Mouse (Mus musculus) hindbrain, embryonic 16.5 days (tissue): ENCODE data around the gene 2300003K06Rik. TPM values are rescaled to one million over a fixed set of nuclear protein-coding genes. Genes with fewer than 3 reads are reported as not detected.
"Not testable (repeated sequence)": the region's sequence is repeated elsewhere in the genome, so short reads cannot be mapped to it uniquely, and the experiment has no call there.

Experiments
- ATAC-seq: fragments of 200-750 bp; cut with Nextera tagmentation; 2 replicates; pipeline ENCODE4 v1.8.0; 2017; ENCODE audit warnings: moderate TSS enrichment, moderate library complexity
- H3K27ac ChIP-seq: fragments of 300-500 bp; sonication (generic); 2 replicates; pipeline ENCODE4 v1.5.1; 2014; ENCODE audit warnings: low read depth, mild to moderate bottlenecking, control low read depth, low read length, moderate library complexity
- H3K27me3 ChIP-seq: fragments of 300-500 bp; sonication (generic); replicated peaks from 2 replicates; pipeline ENCODE4 v1.6.1; 2014; ENCODE audit warnings: low read length; ENCODE audit not compliant: control insufficient read depth, insufficient read depth
- H3K36me3 ChIP-seq: fragments of 300-500 bp; sonication (generic); 2 replicates; pipeline ENCODE4 v1.6.1; 2014; ENCODE audit warnings: mild to moderate bottlenecking, low read length, moderate library complexity, mixed read lengths; ENCODE audit not compliant: control insufficient read depth, insufficient read depth
- H3K4me1 ChIP-seq: fragments of 300-500 bp; sonication (generic); 2 replicates; pipeline ENCODE4 v1.6.1; 2014; ENCODE audit warnings: low read depth, low read length; ENCODE audit not compliant: control insufficient read depth, insufficient read depth
- H3K4me2 ChIP-seq: fragments of 300-500 bp; sonication (generic); 2 replicates; pipeline ENCODE4 v1.6.1; 2014; ENCODE audit warnings: mild to moderate bottlenecking, low read length, control low read depth, moderate library complexity
- H3K4me3 ChIP-seq: fragments of 300-500 bp; sonication (generic); 2 replicates; pipeline ENCODE4 v1.5.1; 2014; ENCODE audit warnings: mild to moderate bottlenecking, low read length, control low read depth, moderate library complexity
- H3K9ac ChIP-seq: fragments of 300-500 bp; sonication (generic); 2 replicates; pipeline ENCODE4 v1.6.1; 2014; ENCODE audit warnings: low read depth, mild to moderate bottlenecking, control low read depth, low read length, moderate library complexity
- H3K9me3 ChIP-seq: fragments of 300-500 bp; sonication (generic); 2 replicates; pipeline ENCODE4 v1.6.1; 2014; ENCODE audit warnings: mild to moderate bottlenecking, low read length, moderate library complexity; ENCODE audit not compliant: control insufficient read depth
- WGBS: fragments of 180-500 bp; shearing (Covaris S2); extraction: QIAGEN DNeasy Blood & Tissue Kit; methylation state at CpG from one replicate; pipeline ENCODE4 v1.1.7; 2014; 5-methylcytosine and 5-hydroxymethylcytosine counted together
- polyA plus RNA-seq: library from polyadenylated mRNA; unstranded; fragments of >200 nt; fragmentation: Nextera tagmentation; extraction: Ambion mirVana; gene quantifications from 2 replicates; pipeline ENCODE4 v1.2.1, GENCODE M21; 2015

The 2300003K06Rik gene
- polyA plus RNA-seq, 1 experiment from 2014 or later = not detected

- 71% methylated on average over 1 of the region's 1 CpGs for WGBS
- ATAC-seq = no peak
- Histone ChIP-seq H3K4me3 (no peak overlapping the region), H3K9ac (no peak overlapping the region), H3K4me1 (no peaks in the 10 kb centered on the region), H3K36me3 (no peaks in the 10 kb centered on the region), H3K9me3 (no peaks in the 10 kb centered on the region), H3K4me2 (no peak overlapping the region), H3K27me3 (no peaks in the 10 kb centered on the region), H3K27ac (no peak overlapping the region)
Measured at GRCm38 (mm10) chr11:99842185-99842584, 4.3 kb upstream of the 2300003K06Rik start.

DNA sequence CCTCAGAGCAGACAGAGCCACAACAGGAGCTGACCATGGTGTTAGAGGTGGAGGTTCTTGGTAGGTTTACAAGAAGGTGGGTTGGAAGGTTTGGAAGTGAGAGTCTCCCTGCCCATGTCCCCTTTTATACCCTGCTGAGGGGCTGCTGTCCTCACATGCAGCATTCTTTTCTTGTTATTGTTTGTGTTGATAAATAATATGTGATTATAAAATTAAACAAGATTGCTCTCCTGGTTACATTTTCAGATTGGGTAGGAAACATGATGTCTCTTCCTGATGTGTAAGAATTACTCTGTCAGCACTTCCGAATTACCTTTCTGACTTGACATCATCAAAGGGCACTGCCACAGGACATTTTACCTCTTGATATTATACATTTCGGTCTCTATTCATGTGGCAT, 22.3 kb downstream of the 2300003K06Rik start, which contains the start of gene Gm11564:
Gm11564 (minus strand) TSS at position 101 of the 400 bp plus-strand sequence.
- WGBS = 90% methylated on average over 2 of the region's 2 CpGs
- not testable (repeated sequence) for H3K36me3 ChIP-seq, H3K27ac ChIP-seq, H3K27me3 ChIP-seq, H3K4me2 ChIP-seq, ATAC-seq, H3K9me3 ChIP-seq, H3K4me3 ChIP-seq, H3K4me1 ChIP-seq, H3K9ac ChIP-seq

- H3K4me1 ChIP-seq, H3K27me3 ChIP-seq, H3K9ac ChIP-seq, H3K27ac ChIP-seq, H3K9me3 ChIP-seq, H3K4me3 ChIP-seq, ATAC-seq, H3K4me2 ChIP-seq, H3K36me3 ChIP-seq: not testable (repeated sequence)
Measured at GRCm38 (mm10) chr11:99809792-99810191, 28.1 kb downstream of the 2300003K06Rik start, which contains the start of gene Krtap4-13. Gene Krtap4-13, minus strand, starts transcription at chr11:99809892.

- not testable (repeated sequence) for H3K9ac ChIP-seq, H3K4me2 ChIP-seq, H3K9me3 ChIP-seq, H3K27ac ChIP-seq, H3K27me3 ChIP-seq, H3K4me3 ChIP-seq, H3K36me3 ChIP-seq, H3K4me1 ChIP-seq, ATAC-seq
- no CpG with 5 or more reads among the region's 1 CpGs for WGBS
Measured at GRCm38 (mm10) chr11:99804346-99804745, 33.5 kb downstream of the 2300003K06Rik start, which contains the start of gene Gm11554. Gene Gm11554, minus strand, starts transcription at chr11:99804446.

DNA sequence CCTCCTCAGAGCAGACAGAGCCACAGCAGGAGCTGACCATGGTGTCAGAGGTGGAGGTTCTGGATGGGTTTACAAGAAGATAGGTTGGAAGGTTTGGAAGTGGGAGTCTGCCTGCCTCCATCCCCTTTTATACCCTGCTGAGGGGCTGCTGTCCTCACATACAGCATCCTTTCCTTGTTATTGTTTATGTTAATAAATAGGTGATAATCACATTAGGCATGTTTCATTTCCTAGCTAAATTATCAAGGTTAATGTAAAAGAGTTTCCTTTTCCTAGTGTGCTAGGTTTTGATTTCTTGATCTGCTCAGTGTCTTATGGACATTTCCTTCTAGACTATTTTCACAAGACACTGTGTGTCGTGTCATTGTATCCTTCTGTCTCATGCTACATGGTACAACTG, 39.0 kb downstream of the 2300003K06Rik start, which contains the start of gene Gm11569:
Gm11569 (minus strand) TSS at position 101 of the 400 bp plus-strand sequence.
- not testable (repeated sequence) for H3K4me2 ChIP-seq, ATAC-seq, H3K9me3 ChIP-seq, H3K4me3 ChIP-seq, H3K36me3 ChIP-seq, H3K9ac ChIP-seq, H3K27ac ChIP-seq, H3K27me3 ChIP-seq, H3K4me1 ChIP-seq
- no CpG with 5 or more reads among the region's 1 CpGs for WGBS

GRCm38 (mm10) chr11:99793367-99793766, 44.5 kb downstream of the 2300003K06Rik start, which contains the start of gene Gm11596:
Gene Gm11596, minus strand, starts transcription at chr11:99793467.
- H3K9ac ChIP-seq = no peak within 1 kb of the TSS
- no peak within 1 kb of the TSS for H3K4me2 ChIP-seq
- WGBS = 76% methylated on average over 2 of the region's 2 CpGs
- no peaks in the 10 kb centered on the region for H3K36me3 ChIP-seq
- ATAC-seq = no peak
- no peaks in the 10 kb centered on the region for H3K9me3 ChIP-seq
- H3K27ac ChIP-seq = no peak within 1 kb of the TSS
- H3K27me3 ChIP-seq = no peaks in the 10 kb centered on the region
- no peak within 1 kb of the TSS for H3K4me3 ChIP-seq
- H3K4me1 ChIP-seq = no peaks in the 10 kb centered on the region

Other genes with a start within 250 kb of the 2300003K06Rik start
- not detected in 2 replicates for gene Krtap1-3, start 246.7 kb downstream of the 2300003K06Rik start, polyA plus RNA-seq
- not detected in 2 replicates for gene Krtap9-3, start 240.0 kb downstream of the 2300003K06Rik start, polyA plus RNA-seq
- gene Gm11938, start 234.8 kb downstream of the 2300003K06Rik start, polyA plus RNA-seq = not detected in 2 replicates
- not detected in 2 replicates for gene Gm11937, start 227.9 kb downstream of the 2300003K06Rik start, polyA plus RNA-seq
- gene Krtap2-4, start 223.2 kb downstream of the 2300003K06Rik start, polyA plus RNA-seq = not detected in 2 replicates
- gene Gm11562, start 217.6 kb downstream of the 2300003K06Rik start, polyA plus RNA-seq = not detected in 2 replicates
- not detected in 2 replicates for gene Krtap4-1, start 209.8 kb downstream of the 2300003K06Rik start, polyA plus RNA-seq
- not detected in 2 replicates for gene Krtap4-2, start 203.0 kb downstream of the 2300003K06Rik start, polyA plus RNA-seq
- not detected in 2 replicates for gene Krtap4-7, start 194.0 kb downstream of the 2300003K06Rik start, polyA plus RNA-seq
- not detected in 2 replicates for gene Gm11555, start 187.8 kb downstream of the 2300003K06Rik start, polyA plus RNA-seq
- not detected in 2 replicates for gene Gm11563, start 179.1 kb downstream of the 2300003K06Rik start, polyA plus RNA-seq
- not detected in 2 replicates for gene Krtap4-6, start 172.1 kb downstream of the 2300003K06Rik start, polyA plus RNA-seq
- gene Gm14190, start 147.3 kb downstream of the 2300003K06Rik start, polyA plus RNA-seq = not detected in 2 replicates
- gene Gm14180, start 103.8 kb downstream of the 2300003K06Rik start, polyA plus RNA-seq = not detected in 2 replicates
- not detected in 2 replicates for gene Gm11595, start 65.2 kb downstream of the 2300003K06Rik start, polyA plus RNA-seq
- not detected in 2 replicates for gene Krtap4-8, start 57.4 kb downstream of the 2300003K06Rik start, polyA plus RNA-seq
- gene Krtap4-9, start 52.9 kb downstream of the 2300003K06Rik start, polyA plus RNA-seq = not detected in 2 replicates
- not detected in 2 replicates for gene Gm11596, start 44.6 kb downstream of the 2300003K06Rik start, polyA plus RNA-seq
- gene Gm11569, start 39.1 kb downstream of the 2300003K06Rik start, polyA plus RNA-seq = not detected in 2 replicates
- not detected in 2 replicates for gene Gm11554, start 33.6 kb downstream of the 2300003K06Rik start, polyA plus RNA-seq
- not detected in 2 replicates for gene Krtap4-13, start 28.2 kb downstream of the 2300003K06Rik start, polyA plus RNA-seq
- gene Gm11564, start 22.4 kb downstream of the 2300003K06Rik start, polyA plus RNA-seq = not detected in 2 replicates
- gene Krtap4-16, start 13.5 kb upstream of the 2300003K06Rik start, polyA plus RNA-seq = not detected in 2 replicates
- not detected in 2 replicates for gene Gm11568, start 19.9 kb upstream of the 2300003K06Rik start, polyA plus RNA-seq
- gene Gm11559, start 26.4 kb upstream of the 2300003K06Rik start, polyA plus RNA-seq = not detected in 2 replicates
- gene Krtap9-1, start 35.3 kb upstream of the 2300003K06Rik start, polyA plus RNA-seq = not detected in 2 replicates
- gene Gm11567, start 41.1 kb upstream of the 2300003K06Rik start, polyA plus RNA-seq = not detected in 2 replicates
- not detected in 2 replicates for gene Krtap31-1, start 69.9 kb upstream of the 2300003K06Rik start, polyA plus RNA-seq
- gene Gm11565, start 76.7 kb upstream of the 2300003K06Rik start, polyA plus RNA-seq = not detected in 2 replicates
- not detected in 2 replicates for gene Krtap31-2, start 98.2 kb upstream of the 2300003K06Rik start, polyA plus RNA-seq
- gene Krtap9-5, start 110.4 kb upstream of the 2300003K06Rik start, polyA plus RNA-seq = not detected in 2 replicates
- gene Krtap29-1, start 141.0 kb upstream of the 2300003K06Rik start, polyA plus RNA-seq = not detected in 2 replicates
- 0.15 TPM in 1 of 2 replicates, not detected in the other for gene Krtap16-1, start 148.5 kb upstream of the 2300003K06Rik start, polyA plus RNA-seq
- 1.1 and 1.7 TPM in 2 replicates for gene Krtap17-1, start 155.9 kb upstream of the 2300003K06Rik start, polyA plus RNA-seq
- gene Krt33a, start 178.1 kb upstream of the 2300003K06Rik start, polyA plus RNA-seq = not detected in 2 replicates
- 0.12 and 0.13 TPM in 2 replicates for gene Krt33b, start 191.8 kb upstream of the 2300003K06Rik start, polyA plus RNA-seq
- gene Krt34, start 203.5 kb upstream of the 2300003K06Rik start, polyA plus RNA-seq = not detected in 2 replicates
- gene Krt31, start 212.5 kb upstream of the 2300003K06Rik start, polyA plus RNA-seq = not detected in 2 replicates